Mouse (Mus musculus) gastrocnemius, postnatal 4 days (tissue): ENCODE results near the gene Wdr90. TPM values are rescaled to one million over a fixed set of nuclear protein-coding genes. Genes with fewer than 3 reads are reported as not detected.
A peak's percentile ranks its signal among the peaks of the same experiment; 100 is the strongest.
"Not testable (repeated sequence)": the region's sequence is repeated elsewhere in the genome, so short reads cannot be mapped to it uniquely, and the experiment has no call there.

Source experiments
- DNase-seq, 2 experiments: peaks; one replicate each; pipeline ENCODE4 v3.0.0; 2021 to 2022; ENCODE audit warnings: low spot score in 2 of 2, mixed read lengths in 2 of 2
- total RNA-seq, 2 experiments: library from RNA; stranded (reverse); gene quantifications; 2 replicates each; pipeline ENCODE4 v1.2.3; 2021

Wdr90 gene
- total RNA-seq, 2 experiments from 2014 or later, result 11.7 to 12.0 TPM

GRCm38 (mm10) chr17:25877741-25878610, 16.7 kb upstream of the Wdr90 start:
- no peak for DNase-seq

GRCm38 (mm10) chr17:25877025-25877424, 15.7 kb upstream of the Wdr90 start:
- DNase-seq, result no peak

- no peak for DNase-seq
Measured at GRCm38 (mm10) chr17:25876347-25876915, 15.1 kb upstream of the Wdr90 start.

GRCm38 (mm10) chr17:25875171-25876136, 14.2 kb upstream of the Wdr90 start:
- peak; percentile 79 to 89 for DNase-seq

- peak; percentile 78 to 87 for DNase-seq
Measured at GRCm38 (mm10) chr17:25874721-25875170, 13.4 kb upstream of the Wdr90 start, which contains the start of gene Mettl26. Mettl26 (plus strand) TSS chr17:25875074.

GRCm38 (mm10) chr17:25874148-25874720, 12.9 kb upstream of the Wdr90 start:
- DNase-seq, result peak in 1 of 2 experiments; percentile 7

GRCm38 (mm10) chr17:25873405-25874147, 12.3 kb upstream of the Wdr90 start:
- no peak for DNase-seq

- DNase-seq, result no peak
Measured at GRCm38 (mm10) chr17:25872676-25873075, 11.4 kb upstream of the Wdr90 start.

GRCm38 (mm10) chr17:25871566-25871965, 10.3 kb upstream of the Wdr90 start:
- DNase-seq, result not testable (repeated sequence)

- DNase-seq, result no peak
Measured at GRCm38 (mm10) chr17:25869954-25870353, 8.7 kb upstream of the Wdr90 start.

GRCm38 (mm10) chr17:25869498-25869897, 8.2 kb upstream of the Wdr90 start:
- no peak for DNase-seq

- peak in 1 of 2 experiments; percentile 72 for DNase-seq
Measured at GRCm38 (mm10) chr17:25868601-25869191, 7.4 kb upstream of the Wdr90 start, which contains the start of gene Mcrip2. Mcrip2 (minus strand) TSS chr17:25868764.

GRCm38 (mm10) chr17:25867836-25868600, 6.7 kb upstream of the Wdr90 start:
- DNase-seq, result peak in 1 of 2 experiments; percentile 57

- DNase-seq, result no peak
Measured at GRCm38 (mm10) chr17:25867509-25867835, 6.2 kb upstream of the Wdr90 start.

- DNase-seq, result no peak
Measured at GRCm38 (mm10) chr17:25866172-25866571, 4.9 kb upstream of the Wdr90 start.

- no peak for DNase-seq
Measured at GRCm38 (mm10) chr17:25865288-25865687, 4.0 kb upstream of the Wdr90 start.

- no peak for DNase-seq
Measured at GRCm38 (mm10) chr17:25864311-25864710, 3.0 kb upstream of the Wdr90 start.

- no peak for DNase-seq
Measured at GRCm38 (mm10) chr17:25863681-25864080, 2.4 kb upstream of the Wdr90 start.
